Mouse (Mus musculus) embryonic fibroblast, embryonic 13.5 days (primary cell): Measurements from ENCODE around the gene Hoxa4.

ENCODE experiments used
- CTCF ChIP-seq: IDR thresholded peaks from 2 replicates; pipeline ENCODE4 v1.5.1; 2011; ENCODE audit warnings: mild to moderate bottlenecking, control low read depth, low read length, moderate library complexity, borderline replicate concordance; ENCODE audit not compliant: insufficient read depth
- POLR2A ChIP-seq: IDR thresholded peaks from 2 replicates; pipeline ENCODE4 v1.6.1; 2011; ENCODE audit warnings: low read depth, mild to moderate bottlenecking, control low read depth, low read length, moderate library complexity

GRCm38 (mm10) chr6:52196811-52197210 lies 5.3 kb upstream of the Hoxa4 start:
- TF ChIP-seq CTCF (no peak), POLR2A (no peak)
